Mouse (Mus musculus): ENCODE measurements at regions not wholly inside any gene's neighbourhood (a gene's known extent, or its start where the extent isn't known, plus 50 kb on each side); places are given as distances from the start of the nearest gene placed in this dataset.

DNA sequence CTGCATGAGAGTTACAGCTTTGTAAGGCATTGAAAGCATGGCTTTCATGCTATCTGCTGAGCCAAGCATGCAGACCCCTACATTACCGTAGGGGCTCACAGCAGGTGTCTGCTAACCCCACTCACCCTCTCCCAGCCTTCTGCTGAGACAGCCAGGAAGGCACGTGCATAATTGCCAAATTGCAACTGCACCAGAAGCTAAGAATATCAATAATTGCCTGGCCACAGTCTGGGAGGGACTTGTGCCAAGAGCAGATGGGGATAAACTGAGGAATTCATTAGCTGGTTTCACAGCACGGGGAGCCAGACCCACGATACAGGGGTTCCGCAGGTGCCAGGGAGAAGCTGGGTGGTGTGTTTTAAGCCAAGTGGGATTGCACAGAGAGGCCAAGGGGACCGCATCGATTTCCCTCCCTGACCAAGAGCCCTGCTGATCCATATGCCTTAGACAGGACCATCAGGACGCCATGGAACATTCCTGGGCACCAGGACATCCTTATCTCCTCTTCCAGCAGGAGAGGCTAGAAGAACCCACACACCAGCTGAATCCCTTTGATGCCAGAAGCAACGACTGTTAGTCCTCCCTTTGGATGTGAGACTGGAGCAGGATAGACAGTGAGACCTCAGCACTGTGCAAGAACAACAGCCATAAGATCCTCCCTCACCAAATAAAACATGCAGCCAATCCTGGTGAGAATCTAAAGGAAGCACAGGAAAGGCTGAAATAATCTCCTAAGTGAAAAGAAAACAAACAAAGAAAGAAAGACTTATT is 84.8 kb upstream of the Glrp1 start:
- TF ChIP-seq POLR2A (IDR thresholded peaks at IDR 0.05; ENCODE audit: borderline replicate concordance, control insufficient read depth, low read depth, low read length), result no peak
- TF ChIP-seq CTCF (IDR thresholded peaks at IDR 0.05; ENCODE audit: control insufficient read depth, insufficient read depth, low read length), result no peak
